Mouse (Mus musculus) urinary bladder, postnatal 14 days (tissue): ENCODE measurements around the gene Gmppa.
A peak's percentile ranks its signal among the peaks of the same experiment; 100 is the strongest.

Source experiments
- DNase-seq: peaks from one replicate; pipeline ENCODE4 v3.0.0; 2021; ENCODE audit warnings: low spot score

Gmppa gene

DNA sequence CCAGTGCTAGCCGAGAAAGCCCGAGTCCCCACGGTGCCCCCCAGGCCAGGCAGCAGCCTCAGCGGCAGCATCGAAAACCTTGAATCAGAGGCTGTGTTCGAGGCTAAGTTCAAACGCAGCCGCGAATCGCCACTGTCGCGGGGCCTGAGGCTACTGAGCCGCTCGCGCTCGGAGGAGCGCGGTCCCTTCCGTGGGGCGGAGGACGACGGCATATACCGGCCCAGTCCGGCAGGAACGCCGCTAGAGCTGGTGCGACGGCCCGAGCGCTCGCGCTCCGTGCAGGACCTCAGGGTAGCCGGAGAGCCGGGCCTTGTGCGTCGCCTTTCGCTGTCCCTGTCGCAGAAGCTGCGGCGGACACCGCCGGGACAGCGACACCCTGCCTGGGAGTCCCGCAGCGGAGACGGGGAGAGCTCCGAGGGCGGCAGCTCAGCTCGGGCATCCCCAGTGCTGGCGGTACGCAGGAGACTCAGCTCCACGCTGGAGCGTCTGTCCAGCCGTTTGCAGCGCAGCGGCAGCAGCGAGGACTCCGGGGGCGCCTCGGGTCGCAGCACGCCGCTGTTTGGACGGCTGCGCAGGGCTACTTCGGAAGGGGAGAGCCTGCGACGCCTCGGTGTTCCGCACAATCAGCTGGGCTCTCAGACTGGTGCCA lies 12.8 kb upstream of the Gmppa start:
- DNase-seq: peak; percentile 13

DNA sequence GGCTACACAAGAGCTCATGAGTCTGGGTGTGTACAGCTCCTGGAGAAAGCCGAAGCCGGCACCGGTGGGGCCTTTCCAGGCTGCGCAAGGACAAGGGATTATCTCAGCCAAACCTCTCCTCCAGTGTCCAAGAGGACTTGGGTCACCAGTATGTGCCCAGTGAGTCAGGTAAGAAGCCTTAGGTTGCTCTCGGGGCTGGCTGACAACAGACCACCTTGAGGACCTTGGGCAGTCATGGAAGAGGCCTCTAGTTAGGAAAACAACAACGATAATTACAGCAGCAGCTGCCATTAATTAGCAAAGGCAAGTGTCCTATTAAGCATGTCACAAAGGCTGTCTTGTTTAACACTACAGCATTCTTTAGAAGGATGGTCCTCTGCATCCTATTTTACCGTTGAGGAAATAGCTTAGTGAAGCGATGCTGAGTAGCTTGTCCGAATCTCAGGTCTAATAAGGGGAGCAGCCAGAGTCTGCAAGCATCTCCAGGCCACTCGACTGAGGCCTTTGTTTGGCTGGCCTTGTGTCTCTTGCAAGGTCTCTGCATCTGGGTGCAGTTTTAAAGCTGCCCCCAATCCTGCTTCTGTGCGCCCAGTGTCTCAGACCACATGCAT lies 11.8 kb upstream of the Gmppa start:
- no peak for DNase-seq

DNA sequence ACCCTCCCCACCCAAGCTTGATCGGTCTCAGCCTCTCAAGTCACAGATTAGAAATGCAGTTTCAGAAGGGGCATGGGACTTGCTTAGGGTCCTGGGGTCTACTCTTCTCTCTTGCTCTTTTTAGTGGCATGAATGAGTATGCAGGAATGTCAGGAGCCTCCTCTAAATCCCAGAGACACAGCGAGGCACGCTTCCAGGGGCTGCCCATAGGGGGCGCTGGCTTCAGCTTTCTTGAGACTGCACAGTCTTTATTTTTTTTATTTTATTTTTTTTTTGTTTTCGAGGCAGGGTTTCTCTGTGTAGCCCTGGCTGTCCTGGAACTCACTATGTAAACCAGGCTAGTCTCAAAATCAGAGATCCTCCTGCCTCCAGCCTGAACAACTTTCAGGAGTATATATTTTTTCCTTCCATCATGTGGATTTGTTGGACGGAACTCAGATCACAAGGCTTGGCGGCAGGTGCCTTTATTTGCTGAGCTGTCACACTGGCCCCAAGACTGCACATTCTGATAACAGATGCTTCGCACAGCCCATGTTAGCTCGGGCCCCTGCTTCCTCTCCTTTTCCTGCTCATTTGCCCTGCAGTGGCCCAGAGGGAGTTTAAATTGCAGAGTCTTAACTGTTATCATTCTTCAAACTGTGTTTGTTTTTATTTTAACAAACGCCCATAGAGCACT lies 9.8 kb upstream of the Gmppa start:
- DNase-seq: peak; percentile 42

DNA sequence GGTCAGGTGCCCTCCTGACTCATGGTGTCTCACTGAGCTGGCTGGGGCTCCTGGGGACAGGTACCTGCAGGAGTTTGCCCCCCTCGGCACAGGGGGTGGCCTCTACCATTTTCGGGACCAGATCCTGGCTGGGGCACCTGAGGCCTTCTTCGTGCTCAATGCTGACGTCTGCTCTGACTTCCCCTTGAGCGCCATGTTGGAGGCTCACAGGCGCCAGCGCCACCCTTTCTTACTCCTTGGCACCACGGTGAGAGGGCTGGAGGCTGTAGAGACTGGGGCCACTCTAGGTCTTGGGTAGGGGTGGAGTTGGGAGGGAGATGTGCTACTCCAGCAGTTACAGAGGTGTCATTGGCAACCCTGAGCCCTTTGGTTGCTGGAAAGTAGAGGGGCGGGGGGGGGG lies 3.1 kb downstream of the Gmppa start:
- no peak for DNase-seq

DNA sequence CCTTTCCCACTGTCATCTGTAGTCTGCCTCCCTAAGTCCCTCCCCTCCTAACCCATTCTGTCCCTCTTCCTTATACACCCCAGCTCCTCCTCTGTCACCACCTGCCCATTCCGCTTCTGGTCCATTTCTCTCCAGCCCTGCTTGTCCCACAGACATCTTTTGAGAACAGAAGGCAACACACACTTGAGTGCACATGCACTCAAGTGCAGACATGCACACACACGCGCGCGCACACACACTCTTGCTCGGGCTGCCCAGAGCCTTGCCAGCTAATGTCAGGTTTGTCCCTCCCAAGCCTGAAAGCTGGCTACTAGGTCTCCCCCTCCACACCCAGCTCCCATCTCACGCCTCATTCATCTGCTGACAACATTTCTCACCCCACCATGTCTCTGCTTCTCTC lies 4.9 kb downstream of the Gmppa start:
- DNase-seq: no peak

DNA sequence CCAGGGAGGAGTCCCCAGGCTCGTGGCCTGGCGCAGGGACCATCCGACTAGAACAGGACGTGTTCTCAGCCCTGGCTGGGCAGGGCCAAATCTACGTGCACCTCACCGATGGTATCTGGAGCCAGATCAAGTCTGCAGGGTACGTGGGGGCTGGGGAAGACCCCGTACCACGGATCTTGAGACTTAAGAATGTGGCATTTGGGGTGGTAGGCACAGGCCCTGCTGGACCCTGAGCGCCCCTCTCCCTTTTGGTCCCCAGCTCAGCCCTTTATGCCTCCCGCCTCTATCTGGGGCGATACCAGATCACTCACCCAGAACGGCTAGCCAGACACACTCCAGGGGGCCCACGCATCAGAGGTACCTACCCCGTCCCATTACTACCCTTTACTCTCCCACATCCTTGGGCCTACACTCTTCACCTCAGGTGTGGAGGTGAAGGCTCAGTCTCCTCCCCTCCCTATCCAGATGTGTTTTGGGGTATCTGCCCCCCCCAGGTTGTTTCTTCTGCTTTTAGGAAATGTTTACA lies 5.8 kb downstream of the Gmppa start:
- no peak for DNase-seq

DNA sequence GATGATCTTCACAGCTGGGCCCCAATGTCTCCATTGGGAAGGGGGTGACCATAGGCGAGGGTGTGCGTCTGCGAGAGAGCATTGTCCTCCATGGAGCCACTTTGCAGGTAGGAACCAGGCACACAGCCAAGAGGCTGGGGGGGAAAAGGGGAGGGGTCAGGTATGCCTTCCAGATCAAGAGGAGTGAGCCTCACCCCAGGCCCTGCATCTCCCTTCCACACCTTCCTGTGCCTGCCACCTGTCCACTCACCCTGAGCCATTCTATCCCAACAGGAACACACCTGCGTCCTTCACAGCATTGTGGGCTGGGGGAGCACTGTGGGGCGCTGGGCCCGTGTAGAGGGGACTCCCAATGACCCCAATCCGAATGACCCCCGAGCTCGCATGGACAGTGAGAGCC lies 6.4 kb downstream of the Gmppa start:
- no peak for DNase-seq

DNA sequence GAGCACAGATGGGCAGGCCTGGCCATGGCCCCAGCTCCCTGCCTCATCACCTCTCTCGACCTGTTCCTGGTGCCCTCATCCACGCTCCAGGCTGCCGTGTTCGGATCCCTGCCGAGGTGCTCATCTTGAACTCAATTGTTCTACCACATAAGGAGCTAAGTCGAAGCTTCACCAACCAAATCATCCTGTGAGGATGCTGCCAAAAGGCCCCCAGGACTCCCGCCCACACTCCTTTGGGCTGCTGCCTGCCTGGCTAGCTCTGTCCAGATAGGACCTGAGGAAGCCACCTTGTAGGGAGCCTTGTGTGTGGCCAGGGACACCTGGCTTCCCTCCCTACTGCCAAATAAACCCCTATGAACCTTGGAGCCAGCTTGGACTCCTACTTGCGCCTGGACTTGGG lies 7.1 kb downstream of the Gmppa start:
- no peak for DNase-seq

DNA sequence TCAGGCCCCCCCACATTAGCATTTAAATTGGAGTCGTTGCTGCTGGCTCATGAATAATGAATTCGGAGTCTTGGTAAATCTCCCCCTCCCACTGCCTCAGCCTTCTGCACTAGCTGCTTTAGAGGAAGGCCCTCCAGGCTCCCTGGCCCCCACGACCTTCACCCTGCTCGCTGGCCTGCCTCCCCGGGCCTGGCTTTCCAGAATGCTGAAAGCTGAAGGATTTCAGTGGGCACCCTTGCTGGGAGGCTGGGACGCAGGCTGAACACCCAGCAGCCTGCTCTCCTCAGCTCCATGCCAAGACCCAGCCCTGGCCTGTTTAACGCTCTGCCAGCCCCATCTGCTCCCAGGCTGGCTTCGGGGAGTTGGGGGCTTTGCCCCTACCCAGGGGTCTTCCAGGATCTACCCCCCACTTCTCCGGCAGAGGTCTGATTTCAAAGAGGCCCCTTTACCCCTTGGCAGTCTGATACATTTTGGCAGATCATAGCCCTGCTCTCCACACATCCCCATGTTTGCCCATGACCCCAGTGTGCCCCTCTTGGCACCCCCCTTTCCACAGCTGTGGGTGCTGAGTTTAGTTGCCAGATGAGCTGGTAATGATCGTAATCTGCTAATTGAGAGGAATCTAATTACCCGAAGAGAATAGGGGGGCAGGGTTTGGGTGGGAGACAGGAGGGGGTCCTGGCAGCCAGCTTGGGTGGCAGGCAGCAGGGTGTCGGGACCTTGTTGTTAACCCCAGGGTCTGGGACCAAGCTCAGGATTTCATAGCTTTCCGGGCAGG lies 7.7 kb downstream of the Gmppa start:
- DNase-seq: no peak

DNA sequence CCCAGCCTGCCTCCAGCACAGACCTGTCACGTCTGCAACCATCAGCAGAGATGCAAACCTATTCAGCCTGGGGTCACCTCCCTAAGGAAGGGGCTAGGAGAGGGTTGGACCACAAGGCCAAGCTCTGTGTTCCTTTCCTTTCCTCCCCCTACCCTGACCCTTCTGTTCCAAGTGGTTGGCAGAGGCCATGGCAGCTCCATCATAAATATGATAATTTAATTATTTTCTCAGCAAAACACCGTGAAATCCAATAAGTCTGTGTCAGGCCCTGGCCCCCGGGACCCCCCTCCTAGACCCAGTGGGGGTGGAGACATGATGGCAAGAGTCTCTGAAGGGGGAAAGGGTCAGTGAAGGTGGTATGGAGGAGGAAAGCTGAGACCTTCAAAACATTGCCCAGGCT lies 8.5 kb downstream of the Gmppa start:
- DNase-seq: no peak

DNA sequence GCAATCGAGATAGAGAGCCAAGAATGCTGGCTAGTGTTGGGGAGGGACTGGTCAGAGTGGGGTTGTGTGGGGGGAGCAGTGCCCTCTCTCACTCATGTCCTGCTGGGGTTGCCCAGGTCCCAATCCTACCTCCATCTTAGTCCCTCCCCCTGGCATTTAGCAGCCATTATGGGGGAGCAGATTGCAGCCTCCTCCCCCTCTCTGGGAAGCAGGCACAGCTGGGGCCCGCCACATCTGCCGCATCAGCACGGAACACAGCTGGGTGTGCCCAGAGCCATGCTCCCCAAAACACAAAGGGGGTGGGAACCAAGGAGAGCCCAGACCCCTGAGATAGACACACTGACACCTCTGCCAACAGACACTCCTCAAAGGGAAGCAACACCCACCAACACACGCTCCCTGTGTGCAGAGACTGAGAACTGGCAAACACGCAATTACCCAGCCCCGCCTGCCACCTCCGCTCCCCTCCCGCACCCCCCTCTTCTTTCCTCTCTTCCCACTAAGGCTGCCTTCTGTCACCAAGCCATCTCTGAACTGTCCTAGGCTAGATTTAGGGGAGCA lies 9.5 kb downstream of the Gmppa start:
- no peak for DNase-seq

DNA sequence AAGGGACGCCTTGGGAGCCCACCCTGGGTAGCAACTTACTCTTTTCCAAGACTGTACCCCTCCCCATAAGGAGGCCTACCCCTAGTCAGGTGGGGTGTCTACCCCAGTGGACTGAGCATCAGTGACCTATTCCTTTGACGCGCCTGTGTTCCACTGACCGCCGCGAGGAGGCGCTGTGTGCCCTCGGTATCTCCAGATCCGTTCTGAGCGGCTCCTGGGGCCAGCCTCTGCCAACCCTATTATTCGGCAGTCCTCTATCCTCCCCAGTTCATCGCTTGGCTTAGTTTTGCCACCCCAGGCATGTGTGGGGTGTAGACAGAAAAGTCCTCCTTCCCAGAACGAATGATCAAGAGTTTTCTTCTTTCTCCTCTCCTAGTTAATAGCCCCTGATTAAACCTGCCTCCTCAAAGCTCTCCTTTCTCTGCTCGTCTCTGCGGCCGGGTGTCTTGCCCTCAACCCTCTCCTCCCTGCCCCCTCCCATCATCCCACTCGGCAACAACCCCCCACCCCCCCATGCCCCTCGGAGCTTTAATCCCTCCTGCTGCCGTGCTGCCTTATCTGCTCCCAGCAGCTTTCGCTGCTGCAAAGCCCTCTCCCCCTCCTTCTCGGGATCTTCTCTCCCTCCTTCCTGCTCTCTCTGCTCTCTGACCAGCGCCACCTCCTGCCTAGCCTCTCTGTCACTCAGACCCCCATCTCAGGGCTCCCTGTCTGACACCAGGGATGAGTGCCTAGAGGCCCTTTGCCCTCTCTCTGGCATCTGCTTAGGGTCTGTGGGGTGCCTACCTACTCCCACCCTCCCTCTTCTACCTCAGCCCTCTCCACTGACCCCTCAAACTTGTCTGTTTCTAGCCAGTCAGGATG lies 10.3 kb downstream of the Gmppa start:
- DNase-seq: peak; percentile 78

DNA sequence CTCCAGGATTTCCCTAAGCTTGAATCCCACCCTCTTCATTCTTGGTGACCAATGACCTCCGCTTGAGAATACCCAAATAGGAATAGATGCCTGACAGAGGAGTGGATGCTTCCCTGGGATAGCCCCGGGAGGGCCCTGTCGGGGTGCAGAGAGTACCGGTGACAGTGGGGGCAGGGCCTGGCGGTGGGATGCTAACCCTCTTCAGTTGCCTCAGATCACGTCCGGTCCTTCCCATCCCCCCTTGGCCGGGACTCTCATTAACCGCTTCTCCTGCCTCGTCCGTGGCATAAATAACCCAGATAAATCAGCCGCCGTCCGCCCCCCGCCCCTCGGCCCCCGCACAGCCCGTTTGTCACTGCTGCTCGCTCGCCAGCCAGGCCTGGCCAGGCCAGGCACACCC lies 10.9 kb downstream of the Gmppa start:
- no peak for DNase-seq

DNA sequence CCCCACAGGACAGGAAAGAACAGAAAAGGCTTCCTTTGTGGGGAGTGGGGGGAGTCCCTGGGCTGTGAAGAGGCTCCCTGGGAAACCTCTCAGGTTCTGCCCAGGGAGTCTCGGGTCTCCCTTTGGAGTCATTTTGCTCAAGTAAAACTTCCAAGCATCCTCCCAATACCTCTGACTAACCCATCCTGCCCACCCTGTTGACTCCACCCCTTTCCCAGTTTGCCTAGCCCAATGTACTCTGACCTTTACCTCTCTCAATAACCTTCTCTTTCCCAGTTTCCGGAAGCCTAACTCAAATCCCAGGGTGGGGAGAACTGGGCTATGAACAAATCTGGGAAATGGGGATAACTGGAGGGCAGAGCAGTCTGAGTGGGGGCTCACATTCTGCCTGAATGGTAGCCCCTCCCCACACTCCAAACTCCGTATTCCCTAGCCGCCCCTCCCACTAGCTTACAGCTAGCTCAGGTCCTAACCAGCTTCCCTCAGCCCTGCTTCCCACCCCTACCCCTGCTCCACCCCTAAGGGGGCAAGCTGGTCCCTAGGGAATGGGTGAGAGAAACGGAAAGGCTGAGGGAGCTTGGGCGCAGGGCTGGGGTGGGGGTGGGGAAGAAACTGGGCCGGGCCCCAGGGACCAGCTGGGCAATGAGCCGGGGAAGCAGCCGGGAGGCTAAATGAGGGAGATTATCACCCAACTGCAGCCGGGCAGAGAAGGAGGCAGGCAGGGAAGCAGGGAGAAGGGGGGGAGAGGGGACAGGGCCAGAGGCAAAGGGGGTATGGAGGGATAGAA lies 11.7 kb downstream of the Gmppa start:
- no peak for DNase-seq

DNA sequence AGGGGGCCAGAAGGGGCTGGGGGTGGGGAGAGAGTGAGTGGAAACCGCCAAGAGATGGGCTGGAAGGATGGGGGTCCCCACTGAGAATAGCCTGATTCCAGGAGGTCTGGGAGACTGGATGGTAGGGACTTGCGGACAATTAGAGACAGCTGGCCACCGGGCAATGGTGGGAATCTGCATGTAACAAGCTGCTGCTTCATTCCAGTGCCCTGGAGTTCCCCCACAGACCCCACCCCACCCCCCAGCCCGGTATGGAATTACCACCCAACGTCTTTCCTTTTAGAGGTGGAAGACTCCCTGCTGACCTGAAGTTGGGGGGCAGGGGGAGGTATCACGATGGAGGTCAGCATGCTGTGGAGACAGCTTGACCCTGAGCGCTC lies 12.3 kb downstream of the Gmppa start:
- DNase-seq: no peak

DNA sequence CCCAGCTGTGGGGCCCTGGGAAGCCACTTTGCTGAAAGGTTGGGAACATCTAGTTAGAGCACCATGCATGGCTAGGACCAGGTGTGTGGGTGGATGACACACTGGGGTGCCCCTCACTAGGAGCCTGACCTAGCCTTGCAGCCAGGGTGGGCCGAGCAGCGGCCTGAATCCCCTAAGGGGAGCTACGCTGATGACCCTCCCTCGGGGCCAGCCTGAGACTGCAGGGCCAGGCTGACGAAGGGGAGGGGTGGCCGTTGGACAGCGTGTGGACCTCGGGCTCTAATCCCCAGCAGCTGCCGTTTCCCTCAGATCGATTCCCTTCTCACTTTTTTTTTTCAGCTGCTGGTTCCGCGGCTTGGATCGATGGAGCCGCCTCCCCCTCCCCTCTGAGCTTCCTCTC lies 13.2 kb downstream of the Gmppa start:
- DNase-seq: no peak

DNA sequence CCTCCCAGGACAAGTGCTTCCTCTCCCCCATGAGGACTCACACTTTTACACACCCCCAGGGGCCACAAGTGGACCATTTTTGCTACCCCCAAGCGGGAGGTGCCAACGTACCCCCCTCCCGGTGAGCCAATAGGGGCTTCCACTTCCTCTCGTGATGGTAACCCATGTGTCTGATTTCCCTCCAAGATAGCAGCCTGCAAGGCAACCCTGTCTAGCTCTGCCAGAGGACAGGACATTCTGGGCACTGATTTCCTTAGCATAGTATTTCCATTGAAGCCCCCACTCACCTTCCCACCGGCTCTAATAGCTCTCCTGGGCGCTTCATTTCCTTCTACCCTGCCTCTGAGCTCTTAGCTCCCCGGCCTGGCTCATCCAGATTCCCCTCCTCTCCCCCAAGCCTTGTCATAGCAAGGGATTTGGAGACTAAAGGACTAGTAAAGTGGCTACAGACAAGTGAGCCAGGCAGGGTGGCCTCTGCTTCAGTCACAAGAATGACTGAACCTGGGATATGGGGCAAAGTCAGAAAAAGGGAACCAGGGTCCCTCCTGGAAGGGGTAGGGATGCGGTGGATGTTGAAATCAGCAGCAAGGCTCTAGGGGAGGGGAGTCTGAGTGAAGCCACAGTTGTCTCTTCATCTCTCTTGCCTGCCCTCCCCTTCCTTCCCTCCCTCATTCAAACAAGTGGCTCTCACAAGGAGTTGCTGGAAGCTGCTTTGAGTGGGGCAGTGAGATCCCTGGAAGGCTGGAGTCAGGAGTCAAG lies 13.8 kb downstream of the Gmppa start:
- DNase-seq: no peak

DNA sequence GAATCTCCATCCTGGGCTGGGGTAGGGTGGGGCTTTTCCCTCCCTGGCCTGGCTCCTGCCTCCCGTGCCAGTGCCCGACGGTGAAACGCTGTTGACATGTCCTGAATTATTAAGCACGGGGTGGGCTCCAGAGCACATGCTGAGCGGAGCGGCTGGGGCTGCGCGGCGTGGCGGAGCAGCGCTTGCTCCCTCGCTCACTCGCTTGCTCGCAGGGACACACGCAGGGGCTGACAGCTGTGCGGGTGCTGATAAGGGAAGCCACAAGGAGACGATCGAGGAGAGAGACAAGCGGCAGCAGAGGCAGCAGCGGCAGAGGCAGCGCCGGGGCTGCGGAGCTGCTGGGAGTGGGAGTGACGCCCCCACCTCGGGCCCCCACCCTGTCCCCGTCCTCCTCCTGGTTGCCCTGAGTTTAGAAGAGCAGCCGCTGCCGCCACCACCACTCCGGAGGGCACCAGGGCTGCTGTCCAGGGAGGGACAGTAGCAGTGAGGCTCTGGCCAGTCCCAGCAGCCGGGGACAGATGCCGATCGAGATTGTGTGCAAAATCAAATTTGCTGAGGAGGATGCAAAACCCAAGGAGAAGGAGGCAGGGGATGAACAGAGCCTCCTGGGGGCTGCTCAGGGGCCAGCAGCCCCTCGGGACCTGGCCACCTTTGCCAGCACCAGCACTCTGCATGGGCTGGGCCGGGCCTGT lies 14.7 kb downstream of the Gmppa start, which contains the start of gene Asic4:
TSS of gene Asic4 (plus strand) at position 123 of the 692 bp plus-strand sequence.
- DNase-seq: no peak

DNA sequence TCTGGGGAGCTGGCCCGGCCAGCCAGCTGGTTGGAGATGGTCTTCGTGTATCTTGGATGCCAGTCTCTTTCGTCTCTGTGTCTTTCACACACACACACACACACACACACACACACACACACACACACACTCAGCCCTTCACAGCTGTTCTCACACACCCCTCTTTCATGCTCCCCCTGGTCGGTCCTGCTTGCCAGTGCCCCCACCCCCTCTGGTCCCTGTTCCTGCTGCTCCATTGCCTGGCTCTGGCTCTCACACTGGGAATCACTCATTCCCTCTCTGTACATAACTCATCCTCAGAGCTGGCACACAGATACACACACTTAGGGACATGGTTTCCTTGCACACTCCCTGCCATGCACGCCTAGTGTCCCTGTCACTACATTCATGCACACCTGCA lies 16.2 kb downstream of the Gmppa start:
- DNase-seq: no peak
